ENCODE assay signal across 8 mouse cellular contexts in the genomic region with DNA sequence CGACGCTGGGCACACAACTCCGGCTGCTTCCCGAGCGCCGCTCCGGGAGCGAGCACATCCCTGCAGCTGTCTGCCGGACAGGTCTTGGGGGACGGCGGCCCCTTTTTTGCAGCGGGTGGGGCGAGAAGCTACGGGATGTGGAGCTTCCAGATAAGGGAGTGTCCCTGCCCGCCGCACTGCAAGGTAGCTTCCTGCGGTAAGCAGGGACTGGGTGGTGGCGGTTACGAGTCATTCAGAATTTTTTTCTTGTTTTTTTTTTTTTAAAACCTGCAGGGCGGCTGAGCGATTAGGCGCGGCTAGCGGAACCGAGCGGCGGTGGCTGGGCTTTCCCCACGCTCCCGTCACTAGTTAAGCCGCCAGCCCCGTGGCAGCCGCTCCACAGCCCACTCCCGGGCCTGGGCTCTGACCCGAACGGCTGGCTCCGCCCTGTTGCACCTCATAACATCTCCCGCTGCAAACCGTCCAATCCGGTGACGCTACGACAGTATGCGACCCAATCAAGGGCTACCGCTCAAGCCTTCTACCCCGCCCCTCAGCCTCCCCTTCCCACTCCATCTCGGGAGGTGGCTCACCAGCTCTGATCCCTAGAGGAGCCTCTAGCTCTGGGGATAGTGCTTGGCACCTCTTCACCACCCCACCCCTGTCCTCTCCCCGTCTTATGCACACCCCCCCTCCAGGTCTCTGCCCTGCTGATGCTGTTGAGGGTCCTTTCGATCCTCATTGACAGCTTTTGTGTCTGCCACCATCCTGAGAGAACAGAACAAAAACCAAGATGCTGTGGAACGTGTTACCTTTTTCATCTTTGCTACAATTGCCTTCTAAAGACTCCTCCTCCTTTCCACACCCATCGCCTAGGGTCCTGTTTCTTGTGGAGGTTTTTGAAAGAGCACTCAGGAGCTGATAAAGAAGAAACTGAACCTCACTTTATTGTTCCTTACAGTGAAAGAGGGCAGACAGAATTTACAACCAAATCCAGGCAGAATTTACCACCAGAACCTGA. TPM values are rescaled to one million over a fixed set of nuclear protein-coding genes. Genes with fewer than 3 reads are reported as not detected.
DNase-seq lines count a peak whose midpoint lies in the region; ATAC-seq lines count a peak whose summit lies in the region.

No protein-coding gene starts in this region.

- peak; percentile 84 for ATAC-seq in CD4-positive, CD25-positive, alpha-beta regulatory T cell, adult 4 months
- peak; percentile 94 for ATAC-seq in heart, embryonic 14.5 days (ENCODE audit: insufficient number of reproducible peaks, insufficient read depth, low FRiP score, low read depth)
- ATAC-seq in liver, embryonic 13.5 days (ENCODE audit: low read depth), result peak; percentile 92
- ATAC-seq in stomach, embryonic 16.5 days (ENCODE audit: insufficient read depth, low FRiP score), result peak; percentile 96

- peak overlapping the region; percentile 91 for H3K4me2 ChIP-seq in heart, embryonic 14.5 days (ENCODE audit: low read length)
- peak overlapping the region; percentile 84 for H3K4me2 ChIP-seq in liver, embryonic 13.5 days
- H3K4me2 ChIP-seq in stomach, embryonic 16.5 days (ENCODE audit: low read depth, low read length), result peak overlapping the region; percentile 93

- H3K36me3 ChIP-seq in heart, embryonic 14.5 days (ENCODE audit: control insufficient read depth, insufficient read depth, low read length), result no peaks in the 10 kb centered on the region
- no peaks in the 10 kb centered on the region for H3K36me3 ChIP-seq in liver, embryonic 13.5 days
- H3K36me3 ChIP-seq in stomach, embryonic 16.5 days (ENCODE audit: control insufficient read depth, insufficient read depth, low read length), result no peaks in the 10 kb centered on the region

- peak overlapping the region; percentile 94 to 99 for H3K27ac ChIP-seq in heart, embryonic 14.5 days (replicated peaks in 1 of 2; ENCODE audit: control insufficient read depth in 1 of 2, insufficient read depth in 1 of 2, low read depth in 2 of 2, low read length in 2 of 2)
- H3K27ac ChIP-seq in liver, embryonic 13.5 days, result peak overlapping the region; percentile 99
- H3K27ac ChIP-seq in stomach, embryonic 16.5 days (ENCODE audit: low read length), result peak overlapping the region; percentile 99

- H3K27me3 ChIP-seq in heart, embryonic 14.5 days (ENCODE audit: control insufficient read depth, insufficient read depth, low read length), result no peaks in the 10 kb centered on the region
- H3K27me3 ChIP-seq in liver, embryonic 13.5 days, result no peaks in the 10 kb centered on the region
- no peaks in the 10 kb centered on the region for H3K27me3 ChIP-seq in stomach, embryonic 16.5 days (ENCODE audit: control insufficient read depth, insufficient read depth, low read length)

- under 1% methylated on average over 47 of the region's 49 CpGs for WGBS in heart, embryonic 14.5 days
- WGBS in liver, embryonic 13.5 days (ENCODE audit: insufficient replicate concordance), result 1% methylated on average over 48 of the region's 49 CpGs
- WGBS in stomach, embryonic 16.5 days, result under 1% methylated on average over 49 of the region's 49 CpGs

- H3K4me1 ChIP-seq in heart, embryonic 14.5 days (ENCODE audit: control insufficient read depth in 2 of 2, insufficient read depth in 2 of 2, low read length in 2 of 2), result peaks cover 5 to 24% of the 10 kb centered on the region in 2 experiments
- H3K4me1 ChIP-seq in liver, embryonic 13.5 days (replicated peaks), result peaks cover 36% of the 10 kb centered on the region
- H3K4me1 ChIP-seq in stomach, embryonic 16.5 days (ENCODE audit: control insufficient read depth, insufficient read depth, low read length), result peaks cover 23% of the 10 kb centered on the region

- no peaks in the 10 kb centered on the region for H3K9me3 ChIP-seq in heart, embryonic 14.5 days (ENCODE audit: control insufficient read depth, low read length)
- H3K9me3 ChIP-seq in liver, embryonic 13.5 days (replicated peaks), result no peaks in the 10 kb centered on the region
- no peaks in the 10 kb centered on the region for H3K9me3 ChIP-seq in stomach, embryonic 16.5 days (replicated peaks; ENCODE audit: control insufficient read depth, low read length)

- H3K4me3 ChIP-seq in heart, embryonic 14.5 days (ENCODE audit: control insufficient read depth in 1 of 2, insufficient read depth in 1 of 2, low read depth in 1 of 2, low read length in 2 of 2), result peak overlapping the region; percentile 72 to 95
- peak overlapping the region; percentile 96 for H3K4me3 ChIP-seq in liver, embryonic 13.5 days (replicated peaks)
- H3K4me3 ChIP-seq in stomach, embryonic 16.5 days (replicated peaks; ENCODE audit: low read length), result peak overlapping the region; percentile 92

- H3K9ac ChIP-seq in heart, embryonic 14.5 days (ENCODE audit: low read length), result peak overlapping the region; percentile 99
- H3K9ac ChIP-seq in liver, embryonic 13.5 days, result peak overlapping the region; percentile 99
- H3K9ac ChIP-seq in stomach, embryonic 16.5 days (ENCODE audit: low read length), result peak overlapping the region; percentile 93

- DNase-seq in c-Kit-negative CD71-positive TER-119-positive erythroid progenitor cells, embryonic 14.5 days (ENCODE audit: low read depth, low spot score), result peak; percentile 92
- peak; percentile 89 for DNase-seq in fibroblast of lung, adult 2 months (ENCODE audit: low read depth)
- peak; percentile 96 for DNase-seq in kidney, postnatal 14 days
- DNase-seq in liver, embryonic 13.5 days, result peak; percentile 92
- peak; percentile 90 for DNase-seq in neural tube, embryonic 10.5 days (ENCODE audit: extremely low spot score, low spot score)

RNA-seq across cellular contexts. Expression of a gene that starts 0.8 kb away (rescaled TPM):
- polyA plus RNA-seq in CD4-positive, CD25-positive, alpha-beta regulatory T cell, adult 4 months (2017; shearing (Covaris generic)), result 1 to 10 TPM; 1.3 to 1.7 TPM
- 27.4 and 28.0 TPM in 2 replicates for polyA plus RNA-seq in heart, embryonic 14.5 days (2014; fragmentation: Nextera tagmentation; extraction: Ambion mirVana)
- polyA plus RNA-seq in liver, embryonic 13.5 days (2015; fragmentation: Nextera tagmentation; extraction: Ambion mirVana), result 6.7 and 6.9 TPM in 2 replicates
- 9.3 and 9.5 TPM in 2 replicates for polyA plus RNA-seq in stomach, embryonic 16.5 days (2015; fragmentation: Nextera tagmentation; extraction: Ambion mirVana)

Comparison
In these comparisons a context has a peak if more than half of its experiments do, and no peak if none do; other contexts are left out.
1. Peak in every context shown above with its lines: DNase-seq, ATAC-seq, H3K4me3 ChIP-seq and H3K27ac ChIP-seq.